Mouse (Mus musculus) right cerebral cortex, adult 2 months (tissue): ENCODE results near the gene Gm18596.
"Not testable (repeated sequence)": the region's sequence is repeated elsewhere in the genome, so short reads cannot be mapped to it uniquely, and the experiment has no call there.

Experiments
- DNase-seq, 2 experiments: peaks; one replicate each; pipeline ENCODE4 v3.0.0; 2021 to 2022; ENCODE audit warnings: low spot score in 2 of 2

Gene Gm18596

DNA sequence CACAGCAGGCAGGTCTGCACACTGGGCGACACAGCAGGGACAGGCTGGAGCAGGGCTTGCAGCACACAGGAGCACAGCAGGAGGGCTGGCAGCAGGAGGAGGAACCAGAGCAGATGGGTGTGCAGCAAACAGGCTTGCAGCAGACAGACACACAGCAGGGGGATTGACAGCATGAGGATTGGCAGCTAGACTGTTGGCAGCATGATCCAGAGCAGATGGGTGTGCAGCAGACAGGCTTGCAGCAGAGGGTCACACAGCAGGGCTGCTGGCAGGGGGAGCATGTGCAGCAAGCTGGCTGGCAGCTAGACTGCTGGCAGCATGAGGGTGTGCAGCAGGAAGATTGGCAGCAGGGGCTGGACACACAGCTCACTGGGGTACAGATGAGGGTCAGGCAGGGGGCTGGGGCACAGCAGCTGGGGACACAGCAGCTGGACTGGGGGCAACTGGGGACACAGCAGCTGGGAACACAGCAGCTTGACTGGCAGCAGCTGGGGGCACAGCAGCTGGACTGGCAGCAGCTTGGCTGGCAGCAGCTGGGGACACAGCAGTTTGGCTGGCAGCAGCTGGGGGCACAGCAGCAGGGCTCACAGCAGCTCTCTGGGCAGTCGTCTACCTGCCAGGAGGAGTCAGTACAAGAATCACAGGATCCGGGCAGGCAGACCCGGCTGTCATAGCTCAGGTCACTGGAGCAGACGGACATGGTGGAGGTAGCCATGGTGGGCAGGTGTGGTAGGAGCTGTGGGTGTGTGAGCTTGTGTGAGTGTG lies at the start of gene Gm18596:
TSS of gene Gm18596 (minus strand) at position 715 of the 765 bp plus-strand sequence.
- not testable (repeated sequence) for DNase-seq

DNA sequence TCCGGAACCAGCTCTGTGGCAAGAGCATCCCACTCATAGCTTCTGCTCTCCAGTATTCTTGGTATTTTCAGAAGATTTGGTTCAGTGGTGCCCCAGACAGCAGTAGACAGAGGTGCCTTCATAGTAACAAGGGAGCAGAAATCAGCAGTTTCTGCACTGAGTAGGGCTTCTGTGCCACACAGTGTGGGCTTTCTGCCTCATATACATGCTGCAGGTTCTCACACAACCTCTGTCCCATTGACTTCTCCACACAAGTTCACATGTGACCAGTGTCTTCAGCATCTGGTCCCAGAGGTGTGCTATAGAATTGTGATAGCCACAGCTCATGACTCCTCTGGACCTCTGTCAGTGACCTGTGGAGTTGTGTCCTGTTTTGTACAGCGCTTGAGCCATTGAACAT lies 46.2 kb upstream of the Gm18596 start:
- no peak for DNase-seq

DNA sequence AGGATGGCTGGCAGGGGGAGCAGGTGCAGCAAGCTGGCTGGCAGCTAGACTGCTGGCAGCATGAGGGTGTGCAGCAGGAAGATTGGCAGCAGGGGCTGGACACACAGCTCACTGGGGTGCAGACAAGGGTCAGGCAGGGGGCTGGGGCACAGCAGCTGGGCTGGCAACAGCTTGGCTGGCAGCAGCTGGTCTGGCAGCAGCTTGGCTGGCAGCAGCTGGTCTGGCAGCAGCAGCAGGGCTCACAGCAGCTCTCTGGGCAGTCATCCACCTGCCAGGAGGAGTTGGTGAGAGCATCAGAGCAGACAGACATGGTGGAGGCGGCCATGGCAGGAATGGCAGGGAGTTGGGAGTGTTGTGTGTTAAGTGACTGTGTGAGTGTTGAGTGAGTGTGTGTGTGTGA lies 45.4 kb upstream of the Gm18596 start, which contains the start of gene Gm7137:
TSS of gene Gm7137 (minus strand) at position 325 of the 400 bp plus-strand sequence.
- DNase-seq: peak in 1 of 2 experiments; percentile 12

DNA sequence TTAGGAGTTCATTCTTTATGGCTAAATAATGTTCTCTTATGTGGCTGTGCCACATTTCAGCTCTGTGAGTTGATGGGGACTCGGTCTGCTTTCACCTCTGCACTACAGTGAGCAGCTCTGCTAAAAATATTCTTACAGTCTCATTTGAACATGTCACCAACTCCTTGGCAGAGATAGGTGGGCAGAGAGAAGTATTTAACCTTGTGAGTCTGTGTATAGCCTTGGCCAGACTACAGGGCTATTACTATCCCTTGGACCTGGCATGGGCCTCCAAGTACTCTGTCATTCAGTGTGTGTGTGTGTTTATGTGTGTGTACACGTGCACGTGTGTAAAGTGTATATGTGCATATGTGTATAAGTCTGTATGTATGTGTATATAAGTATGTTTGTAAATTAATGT lies 41.0 kb upstream of the Gm18596 start:
- not testable (repeated sequence) for DNase-seq

DNA sequence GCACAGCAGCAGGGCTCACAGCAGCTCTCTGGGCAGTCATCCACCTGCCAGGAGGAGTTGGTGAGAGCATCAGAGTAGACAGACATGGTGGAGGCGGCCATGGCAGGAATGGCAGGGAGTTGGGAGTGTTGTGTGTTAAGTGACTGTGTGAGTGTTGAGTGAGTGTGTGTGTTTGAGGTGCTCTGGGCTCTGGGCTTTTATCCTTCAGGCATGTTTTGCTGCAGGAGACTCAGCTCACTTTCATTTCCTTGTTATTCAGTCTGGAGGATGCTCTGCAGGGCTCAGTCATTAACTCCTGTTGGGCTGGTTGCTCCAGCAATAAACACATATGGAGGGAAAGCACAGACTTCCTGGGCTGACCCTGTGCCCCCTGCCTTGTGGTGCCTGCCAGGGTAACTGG lies 40.0 kb upstream of the Gm18596 start, which contains the start of gene Gm3250:
TSS of gene Gm3250 (minus strand) at position 101 of the 400 bp plus-strand sequence.
- not testable (repeated sequence) for DNase-seq

DNA sequence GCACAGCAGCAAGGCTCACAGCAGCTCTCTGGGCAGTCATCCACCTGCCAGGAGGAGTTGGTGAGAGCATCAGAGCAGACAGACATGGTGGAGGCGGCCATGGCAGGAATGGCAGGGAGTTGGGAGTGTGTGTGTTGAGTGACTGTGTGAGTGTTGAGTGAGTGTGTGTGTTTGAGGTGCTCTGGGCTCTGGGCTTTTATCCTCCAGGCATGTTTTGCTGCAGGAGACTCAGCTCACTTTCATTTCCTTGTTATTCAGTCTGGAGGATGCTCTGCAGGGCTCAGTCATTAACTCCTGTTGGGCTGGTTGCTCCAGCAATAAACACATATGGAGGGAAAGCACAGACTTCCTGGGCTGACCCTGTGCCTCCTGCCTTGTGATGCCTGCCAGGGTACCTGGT lies 34.4 kb upstream of the Gm18596 start, which contains the start of gene Gm7138:
TSS of gene Gm7138 (minus strand) at position 101 of the 400 bp plus-strand sequence.
- DNase-seq: not testable (repeated sequence)

DNA sequence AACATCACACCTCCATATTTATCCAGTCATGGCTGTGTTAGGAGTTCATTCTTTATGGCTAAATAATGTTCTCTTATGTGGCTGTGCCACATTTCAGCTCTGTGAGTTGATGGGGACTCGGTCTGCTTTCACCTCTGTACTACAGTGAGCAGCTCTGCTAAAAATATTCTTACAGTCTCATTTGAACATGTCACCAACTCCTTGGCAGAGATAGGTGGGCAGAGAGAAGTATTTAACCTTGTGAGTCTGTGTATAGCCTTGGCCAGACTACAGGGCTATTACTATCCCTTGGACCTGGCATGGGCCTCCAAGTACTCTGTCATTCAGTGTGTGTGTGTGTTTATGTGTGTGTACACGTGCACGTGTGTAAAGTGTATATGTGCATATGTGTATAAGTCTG lies 29.7 kb upstream of the Gm18596 start:
- not testable (repeated sequence) for DNase-seq

DNA sequence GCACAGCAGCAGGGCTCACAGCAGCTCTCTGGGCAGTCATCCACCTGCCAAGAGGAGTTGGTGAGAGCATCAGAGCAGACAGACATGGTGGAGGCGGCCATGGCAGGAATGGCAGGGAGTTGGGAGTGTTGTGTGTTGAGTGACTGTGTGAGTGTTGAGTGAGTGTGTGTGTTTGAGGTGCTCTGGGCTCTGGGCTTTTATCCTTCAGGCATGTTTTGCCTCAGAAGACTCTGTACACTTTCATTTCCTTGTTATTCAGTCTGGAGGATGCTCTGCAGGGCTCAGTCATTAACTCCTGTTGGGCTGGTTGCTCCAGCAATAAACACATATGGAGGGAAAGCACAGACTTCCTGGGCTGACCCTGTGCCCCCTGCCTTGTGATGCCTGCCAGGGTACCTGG lies 28.8 kb upstream of the Gm18596 start, which contains the start of gene Gm3238:
TSS of gene Gm3238 (minus strand) at position 101 of the 400 bp plus-strand sequence.
- DNase-seq: not testable (repeated sequence)

DNA sequence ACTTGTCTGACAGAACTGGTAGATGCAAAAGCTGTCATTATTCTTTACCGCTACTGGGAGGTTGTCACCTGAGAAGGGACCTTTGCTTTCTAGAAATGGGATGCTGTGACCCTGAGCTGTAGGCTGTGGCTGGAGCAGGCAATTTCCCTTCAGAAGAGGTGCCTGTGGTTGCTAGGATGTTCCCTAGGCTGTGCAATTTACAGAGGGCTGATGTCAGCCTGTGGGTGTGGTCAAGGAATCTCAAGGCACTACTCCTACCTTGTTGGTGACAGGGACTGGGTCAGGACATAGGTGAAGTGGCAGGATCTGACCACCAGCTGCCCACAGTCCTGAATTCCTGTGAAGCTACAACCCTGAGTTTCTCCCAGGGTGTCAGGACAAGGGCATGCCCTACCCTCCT lies 27.3 kb upstream of the Gm18596 start:
- DNase-seq: no peak

DNA sequence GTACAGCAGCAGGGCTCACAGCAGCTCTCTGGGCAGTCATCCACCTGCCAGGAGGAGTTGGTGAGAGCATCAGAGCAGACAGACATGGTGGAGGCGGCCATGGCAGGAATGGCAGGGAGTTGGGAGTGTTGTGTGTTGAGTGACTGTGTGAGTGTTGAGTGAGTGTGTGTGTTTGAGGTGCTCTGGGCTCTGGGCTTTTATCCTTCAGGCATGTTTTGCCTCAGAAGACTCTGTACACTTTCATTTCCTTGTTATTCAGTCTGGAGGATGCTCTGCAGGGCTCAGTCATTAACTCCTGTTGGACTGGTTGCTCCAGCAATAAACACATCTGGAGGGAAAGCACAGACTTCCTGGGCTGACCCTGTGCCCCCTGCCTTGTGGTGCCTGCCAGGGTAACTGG lies 17.1 kb upstream of the Gm18596 start, which contains the start of gene Gm3233:
TSS of gene Gm3233 (minus strand) at position 101 of the 400 bp plus-strand sequence.
- not testable (repeated sequence) for DNase-seq

DNA sequence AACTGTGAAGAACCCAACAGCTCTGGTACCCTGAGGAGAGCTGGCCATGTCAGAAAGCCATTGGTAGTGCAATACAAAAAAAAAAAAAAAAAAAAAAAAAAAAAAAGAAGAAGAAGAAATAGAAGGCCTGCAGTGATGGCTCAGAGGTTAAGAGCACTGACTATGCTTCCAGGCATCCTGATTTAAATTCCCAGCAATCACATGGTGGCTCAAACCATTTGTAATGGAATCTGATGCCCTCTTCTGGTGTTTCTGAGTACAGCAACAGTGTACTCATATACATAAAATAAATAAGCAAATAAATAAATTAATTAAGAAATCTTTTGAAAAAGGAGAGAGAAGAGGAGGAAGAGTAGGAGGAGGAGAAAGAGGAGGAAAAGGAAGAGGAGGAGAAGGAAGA lies 11.0 kb upstream of the Gm18596 start:
- no peak for DNase-seq

DNA sequence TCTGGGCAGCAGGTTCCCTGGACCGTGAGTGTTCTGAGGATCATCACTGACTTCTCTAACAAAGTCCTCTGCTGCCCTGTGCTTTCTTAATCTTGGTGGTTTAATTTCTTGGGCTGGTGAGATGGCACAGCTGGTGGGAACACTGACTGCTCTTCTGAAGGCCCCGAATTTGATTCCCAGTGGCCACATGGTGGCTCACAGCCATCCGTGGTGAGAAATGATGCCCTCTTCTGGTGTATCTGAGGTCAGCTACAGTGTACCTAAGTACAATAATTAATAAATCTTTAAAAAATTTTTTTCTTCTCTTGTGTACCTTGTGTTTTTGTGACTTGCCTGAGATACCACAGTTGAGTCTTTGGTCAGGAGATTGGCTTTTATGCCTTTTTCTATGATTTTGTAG lies 9.9 kb upstream of the Gm18596 start:
- DNase-seq: not testable (repeated sequence)

DNA sequence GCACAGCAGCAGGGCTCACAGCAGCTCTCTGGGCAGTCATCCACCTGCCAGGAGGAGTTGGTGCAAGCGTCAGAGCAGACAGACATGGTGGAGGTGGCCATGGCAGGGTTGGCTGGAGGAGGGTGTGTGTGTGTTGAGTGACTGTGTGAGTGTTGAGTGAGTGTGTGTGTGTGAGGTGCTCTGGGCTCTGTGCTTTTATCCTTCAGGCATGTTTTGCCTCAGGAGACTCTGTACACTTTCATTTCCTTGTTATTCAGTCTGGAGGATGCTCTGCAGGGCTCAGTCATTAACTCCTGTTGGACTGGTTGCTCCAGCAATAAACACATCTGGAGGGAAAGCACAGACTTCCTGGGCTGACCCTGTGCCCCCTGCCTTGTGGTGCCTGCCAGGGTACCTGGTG lies 8.8 kb upstream of the Gm18596 start, which contains the start of gene Gm9736:
TSS of gene Gm9736 (minus strand) at position 101 of the 400 bp plus-strand sequence.
- DNase-seq: not testable (repeated sequence)

DNA sequence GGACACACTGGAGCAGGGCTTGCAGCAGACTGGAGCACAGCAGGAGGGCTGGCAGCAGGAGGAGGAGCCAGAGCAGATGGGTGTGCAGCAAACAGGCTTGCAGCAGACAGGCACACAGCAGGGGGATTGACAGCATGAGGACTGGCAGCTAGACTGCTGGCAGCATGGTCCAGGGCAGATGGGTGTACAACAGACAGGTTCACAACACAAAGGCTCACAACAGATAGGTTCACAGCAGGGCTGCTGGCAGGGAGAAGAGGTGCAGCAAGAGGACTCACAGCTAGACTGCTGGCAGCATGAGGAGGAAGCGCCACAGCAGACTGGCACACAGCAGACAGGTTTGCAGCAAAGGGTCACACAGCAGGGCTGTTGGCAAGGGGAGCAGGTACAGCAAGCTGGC lies 8.2 kb upstream of the Gm18596 start:
- not testable (repeated sequence) for DNase-seq

DNA sequence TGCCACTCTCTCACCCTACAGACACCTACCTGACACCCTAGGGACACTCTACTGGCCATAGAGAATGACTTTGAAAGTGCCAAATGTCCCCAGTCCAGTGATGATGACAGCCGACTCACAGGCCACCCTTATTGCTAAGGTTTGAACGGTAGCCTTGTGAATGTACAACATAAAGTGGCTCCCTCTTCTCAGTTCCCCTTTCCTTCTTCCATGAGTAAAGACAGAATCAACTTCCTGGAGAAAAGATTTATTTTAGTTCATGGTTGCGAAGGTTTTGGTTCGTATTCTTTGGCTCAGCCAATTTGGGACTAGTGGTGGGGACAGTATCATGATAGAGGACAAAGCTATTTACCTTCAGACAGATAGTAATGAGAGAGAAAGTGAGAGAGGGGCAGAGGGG lies 3.5 kb downstream of the Gm18596 start:
- DNase-seq: no peak

DNA sequence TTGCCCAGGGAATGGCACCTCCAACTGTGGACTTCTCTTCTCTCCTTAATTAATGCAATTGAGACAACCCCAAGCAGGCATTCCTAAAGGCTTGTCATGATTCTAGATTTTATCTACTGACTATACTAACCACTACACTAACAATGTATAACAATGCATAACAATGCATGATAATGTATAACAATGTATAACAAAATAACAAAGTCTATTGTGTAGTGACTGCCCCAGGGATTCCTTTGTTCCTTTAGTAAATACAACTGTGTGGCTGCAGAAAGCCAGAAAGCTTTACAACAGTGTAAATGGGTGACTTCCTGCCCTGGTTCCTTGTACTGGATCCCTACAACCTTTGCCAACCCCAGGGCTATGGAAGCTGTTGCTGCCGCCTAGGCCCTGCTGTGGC lies 6.5 kb downstream of the Gm18596 start:
- no peak for DNase-seq

DNA sequence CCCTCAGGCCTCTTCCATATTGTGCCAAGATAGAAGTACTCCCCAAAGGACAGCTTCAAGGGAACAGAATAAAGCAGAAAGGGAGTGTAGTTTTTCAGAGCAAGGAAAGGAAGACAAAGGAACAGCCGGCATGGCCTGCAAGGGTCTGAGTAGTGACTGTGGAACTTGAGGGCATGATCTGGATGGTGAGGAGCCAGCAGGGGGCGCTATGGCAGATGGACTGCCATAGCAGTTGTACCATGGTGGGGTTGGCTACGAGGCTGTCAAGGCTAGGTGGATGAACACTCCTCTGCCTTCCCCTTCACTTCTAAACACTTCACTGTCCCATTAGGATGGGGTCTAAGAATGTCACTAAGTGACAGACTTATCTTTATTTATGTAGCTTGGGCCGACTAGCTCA lies 13.2 kb downstream of the Gm18596 start:
- no peak for DNase-seq

DNA sequence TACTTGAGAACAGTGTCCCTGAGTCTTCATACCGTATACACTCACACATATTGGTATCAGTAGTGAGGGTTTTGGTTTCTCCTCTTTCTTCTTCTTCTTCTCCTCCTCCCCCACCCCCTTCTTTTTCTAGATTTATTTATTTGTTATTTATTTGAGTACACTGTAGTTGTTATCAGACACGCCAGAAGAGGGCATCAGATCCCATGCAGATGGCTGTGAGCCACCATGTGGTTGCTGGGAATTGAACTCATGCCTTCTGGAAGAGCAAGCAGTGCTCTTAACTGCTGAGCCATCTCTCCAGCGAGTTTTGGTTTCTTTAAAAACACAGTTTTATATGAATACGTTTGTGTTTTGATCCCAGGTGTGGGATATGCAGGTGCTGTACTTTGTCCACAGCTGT lies 14.2 kb downstream of the Gm18596 start:
- DNase-seq: no peak

DNA sequence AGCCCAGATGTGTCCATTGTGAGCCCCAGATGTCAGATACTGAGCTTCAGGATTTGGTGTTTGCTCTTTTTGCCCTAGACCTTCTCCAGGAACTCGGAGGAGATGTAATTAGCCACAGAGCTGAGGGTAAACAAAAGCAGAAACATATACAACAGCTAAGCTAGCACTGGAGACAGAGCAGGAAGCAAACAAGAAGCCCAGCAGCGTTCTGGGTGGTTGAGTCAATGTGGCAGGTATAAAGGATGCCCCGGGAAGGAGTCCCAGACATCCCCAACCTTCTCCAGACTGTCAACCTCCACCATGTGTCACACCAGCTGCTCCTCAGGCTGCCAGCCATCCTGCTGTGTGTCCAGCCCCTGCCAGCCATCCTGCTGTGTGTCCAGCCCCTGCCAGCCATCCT lies 16.3 kb downstream of the Gm18596 start, which contains the start of gene Gm10100:
TSS of gene Gm10100 (plus strand) at position 301 of the 400 bp plus-strand sequence.
- DNase-seq: no peak

DNA sequence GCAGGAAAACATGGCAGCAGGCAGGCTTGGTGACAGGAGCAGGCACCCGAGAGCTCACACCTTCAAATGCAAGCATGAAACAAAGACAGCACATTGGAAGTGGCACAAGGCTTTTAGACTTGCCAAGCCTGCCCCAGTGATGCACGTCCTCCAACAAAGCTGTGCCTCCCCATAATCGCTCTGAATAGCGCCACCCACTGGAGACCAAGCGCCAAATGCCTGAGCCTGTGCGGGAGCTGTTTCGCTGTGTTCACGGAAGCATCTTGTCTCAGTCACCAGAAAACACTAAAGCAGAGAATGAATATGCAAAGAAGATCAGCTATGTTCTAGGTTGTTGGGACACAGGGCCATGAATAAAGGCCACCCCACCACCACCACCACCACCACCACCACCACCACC lies 17.6 kb downstream of the Gm18596 start:
- no peak for DNase-seq

DNA sequence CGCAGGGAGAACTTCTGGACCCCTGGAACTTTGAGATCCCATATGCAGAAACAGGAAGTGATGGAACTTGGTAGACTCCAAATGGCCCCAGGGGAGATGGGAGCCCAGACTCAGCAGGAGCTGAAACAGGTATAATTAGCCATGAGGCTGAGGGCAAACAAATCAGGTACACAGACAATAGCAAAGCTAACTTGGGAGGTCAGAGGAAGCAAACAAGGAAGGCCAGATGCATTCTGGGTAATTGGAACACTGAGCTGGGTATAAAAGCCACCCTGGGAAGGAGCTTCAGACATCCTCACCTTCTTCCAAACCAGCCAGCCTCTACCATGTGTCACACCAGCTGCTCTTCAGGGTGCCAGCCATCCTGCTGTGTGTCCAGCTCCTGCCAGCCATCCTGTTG lies 22.1 kb downstream of the Gm18596 start, which contains the start of gene Krtap12-1:
TSS of gene Krtap12-1 (plus strand) at position 301 of the 400 bp plus-strand sequence.
- not testable (repeated sequence) for DNase-seq

DNA sequence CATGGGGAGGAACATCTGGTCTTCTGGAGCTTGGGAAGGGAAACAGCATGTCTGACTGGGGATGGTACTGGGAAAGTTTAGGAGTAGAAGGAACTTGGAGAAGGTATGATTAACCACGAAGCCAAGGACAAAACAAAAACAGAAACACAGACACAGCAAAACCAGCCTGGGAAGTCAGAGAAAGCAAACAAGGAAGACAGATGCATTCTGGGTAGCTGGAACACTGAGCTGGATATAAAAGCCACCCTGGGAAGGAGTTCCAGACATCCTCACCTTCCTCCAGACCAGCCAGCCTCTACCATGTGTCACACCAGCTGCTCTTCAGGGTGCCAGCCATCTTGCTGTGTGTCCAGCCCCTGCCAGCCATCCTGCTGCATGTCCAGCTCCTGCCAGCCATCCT lies 26.9 kb downstream of the Gm18596 start, which contains the start of gene Gm10142:
TSS of gene Gm10142 (plus strand) at position 301 of the 400 bp plus-strand sequence.
- no peak for DNase-seq

DNA sequence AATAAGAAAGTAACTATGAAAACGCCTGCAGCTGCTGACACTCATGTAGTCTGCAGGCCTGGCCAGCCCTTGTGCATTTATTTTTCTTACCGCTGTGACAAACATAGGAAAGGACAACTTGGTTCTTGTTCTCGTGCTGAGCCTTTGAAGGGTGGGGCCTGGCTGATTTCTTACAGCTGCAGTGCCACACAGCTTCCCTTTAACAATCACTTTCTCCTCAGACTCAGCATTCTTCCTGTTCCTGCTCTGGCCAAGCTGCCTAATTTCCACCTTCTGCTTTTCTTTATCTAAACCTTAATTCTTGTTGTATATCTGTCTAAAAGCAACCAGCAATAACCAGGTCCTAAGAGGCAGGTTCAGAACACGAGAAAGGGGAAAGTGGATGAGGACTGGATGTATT lies 28.7 kb downstream of the Gm18596 start:
- no peak for DNase-seq
